Mouse (Mus musculus): ENCODE results near the gene 9430015G10Rik.

9430015G10Rik gene

GRCm38 (mm10) chr4:156171828-156172227 lies 62.0 kb downstream of the 9430015G10Rik start:
- CTCF ChIA-PET = no interaction called here

Measured in spleen, embryonic (tissue).